Mouse (Mus musculus): Measurements from ENCODE around the gene Gm20696. TPM values are rescaled to one million over a fixed set of nuclear protein-coding genes. Genes with fewer than 3 reads are reported as not detected.

Gene Gm20696
- polyA plus RNA-seq, 1 experiment from 2014 or later = 2.5 TPM

DNA sequence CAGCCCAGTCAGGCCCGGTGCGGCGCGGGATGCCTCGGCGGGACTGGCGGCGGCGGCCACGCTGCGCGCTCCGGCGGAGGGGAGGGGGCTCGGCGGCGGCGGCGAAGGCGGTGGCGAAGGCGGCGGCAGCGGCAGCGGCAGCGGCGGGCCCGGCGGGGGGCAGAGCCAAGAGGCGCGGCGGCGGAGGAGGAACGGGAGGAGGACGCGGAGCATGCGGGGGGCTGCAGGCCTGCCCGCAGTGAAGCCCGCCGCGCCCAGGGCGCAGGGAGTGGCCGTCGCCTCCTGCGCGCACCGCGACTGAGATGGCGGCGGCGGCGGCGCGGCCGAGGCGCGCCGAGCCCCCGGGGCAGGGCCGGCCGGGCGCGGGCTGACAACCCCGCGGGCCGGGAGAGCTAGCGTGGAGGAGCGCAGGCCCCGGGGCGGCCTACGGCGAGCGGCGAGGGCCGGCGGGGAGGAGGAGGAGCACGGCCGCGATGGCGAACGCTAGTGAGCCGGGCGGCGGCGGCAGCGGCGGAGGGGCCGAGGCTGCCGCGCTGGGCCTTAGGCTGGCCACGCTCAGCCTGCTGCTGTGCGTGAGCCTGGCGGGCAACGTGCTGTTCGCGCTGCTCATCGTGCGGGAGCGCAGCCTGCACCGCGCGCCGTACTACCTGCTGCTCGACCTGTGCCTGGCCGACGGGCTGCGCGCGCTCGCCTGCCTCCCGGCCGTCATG lies 25.8 kb upstream of the Gm20696 start, which contains the start of gene Gpr27:
TSS of gene Gpr27 (plus strand) at position 474 of the 710 bp plus-strand sequence.
- Histone ChIP-seq H3K4me2 (ENCODE audit: low read depth, low read length) (peak within 1 kb of the TSS; percentile 99), H3K4me3 (ENCODE audit: low read depth, low read length) (peak within 1 kb of the TSS; percentile 84), H3K27me3 (ENCODE audit: control insufficient read depth, insufficient read depth, low read length) (peaks cover 33% of the 10 kb centered on the region), H3K9ac (replicated peaks; ENCODE audit: low read length) (peak within 1 kb of the TSS; percentile 84), H3K9me3 (replicated peaks; ENCODE audit: control insufficient read depth, low read length) (no peaks in the 10 kb centered on the region), H3K36me3 (replicated peaks; ENCODE audit: control insufficient read depth, insufficient read depth, low read depth, low read length) (no peaks in the 10 kb centered on the region), H3K4me1 (ENCODE audit: control insufficient read depth, insufficient read depth, low read length) (peaks cover 3% of the 10 kb centered on the region; the same call in 1 of the 2 replicates), H3K27ac (replicated peaks; ENCODE audit: low read depth, low read length) (no peak within 1 kb of the TSS)
- DNase-seq (ENCODE audit: low spot score) (peak; percentile 60), ATAC-seq (replicated peaks; ENCODE audit: insufficient number of reproducible peaks, low FRiP score, low TSS enrichment, low read depth) (peak; percentile 81)
- 0% methylated on average over 65 of the region's 112 CpGs for WGBS

GRCm38 (mm10) chr6:99691666-99692205 lies 25.1 kb upstream of the Gm20696 start:
- Histone ChIP-seq H3K9ac (replicated peaks; ENCODE audit: low read length) (peak overlapping the region; percentile 84), H3K27me3 (ENCODE audit: control insufficient read depth, insufficient read depth, low read length) (peaks cover 33% of the 10 kb centered on the region), H3K9me3 (replicated peaks; ENCODE audit: control insufficient read depth, low read length) (no peaks in the 10 kb centered on the region), H3K27ac (replicated peaks; ENCODE audit: low read depth, low read length) (no peak overlapping the region), H3K4me3 (ENCODE audit: low read depth, low read length) (peak overlapping the region; percentile 84), H3K4me1 (ENCODE audit: control insufficient read depth, insufficient read depth, low read length) (peaks cover 3% of the 10 kb centered on the region; the same call in 1 of the 2 replicates), H3K4me2 (ENCODE audit: low read depth, low read length) (peak overlapping the region; percentile 99), H3K36me3 (replicated peaks; ENCODE audit: control insufficient read depth, insufficient read depth, low read depth, low read length) (no peaks in the 10 kb centered on the region)
- 0 out of 2 replicates have a peak, but pooled peaks have one; percentile 11 for ATAC-seq (replicated peaks; ENCODE audit: insufficient number of reproducible peaks, low FRiP score, low TSS enrichment, low read depth)
- WGBS = 5% methylated on average over 25 of the region's 25 CpGs
- no peak for DNase-seq (ENCODE audit: low spot score)

DNA sequence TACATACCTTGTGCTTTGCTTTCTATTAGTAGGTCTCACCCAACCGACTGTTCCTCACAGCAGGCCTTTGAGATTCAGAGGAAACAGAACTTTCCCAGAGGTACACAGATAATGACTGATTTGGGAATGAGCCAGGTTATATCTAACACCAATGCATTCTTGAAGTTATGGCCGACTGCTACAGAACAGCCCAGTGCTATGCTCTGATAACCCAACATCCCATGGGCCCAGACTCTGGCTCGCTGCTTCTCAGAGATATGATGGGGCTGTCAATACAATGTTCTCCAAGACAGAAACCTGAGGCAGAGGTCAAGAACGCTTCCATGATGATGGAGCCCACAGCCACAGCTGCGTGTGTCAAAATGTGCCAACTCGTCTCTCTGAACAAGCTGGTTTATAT lies 21.9 kb upstream of the Gm20696 start:
- Histone ChIP-seq H3K9me3 (replicated peaks; ENCODE audit: control insufficient read depth, low read length) (no peaks in the 10 kb centered on the region), H3K9ac (replicated peaks; ENCODE audit: low read length) (no peak overlapping the region), H3K27ac (replicated peaks; ENCODE audit: low read depth, low read length) (no peak overlapping the region), H3K4me2 (ENCODE audit: low read depth, low read length) (no peak overlapping the region), H3K4me3 (ENCODE audit: low read depth, low read length) (no peak overlapping the region), H3K4me1 (ENCODE audit: control insufficient read depth, insufficient read depth, low read length) (peaks cover 3% of the 10 kb centered on the region; the same call in 1 of the 2 replicates), H3K27me3 (ENCODE audit: control insufficient read depth, insufficient read depth, low read length) (peaks cover 20% of the 10 kb centered on the region), H3K36me3 (replicated peaks; ENCODE audit: control insufficient read depth, insufficient read depth, low read depth, low read length) (no peaks in the 10 kb centered on the region)
- WGBS = 85% methylated on average over 6 of the region's 6 CpGs
- no peak for ATAC-seq (replicated peaks; ENCODE audit: insufficient number of reproducible peaks, low FRiP score, low TSS enrichment, low read depth)
- DNase-seq (ENCODE audit: low spot score) = no peak

DNA sequence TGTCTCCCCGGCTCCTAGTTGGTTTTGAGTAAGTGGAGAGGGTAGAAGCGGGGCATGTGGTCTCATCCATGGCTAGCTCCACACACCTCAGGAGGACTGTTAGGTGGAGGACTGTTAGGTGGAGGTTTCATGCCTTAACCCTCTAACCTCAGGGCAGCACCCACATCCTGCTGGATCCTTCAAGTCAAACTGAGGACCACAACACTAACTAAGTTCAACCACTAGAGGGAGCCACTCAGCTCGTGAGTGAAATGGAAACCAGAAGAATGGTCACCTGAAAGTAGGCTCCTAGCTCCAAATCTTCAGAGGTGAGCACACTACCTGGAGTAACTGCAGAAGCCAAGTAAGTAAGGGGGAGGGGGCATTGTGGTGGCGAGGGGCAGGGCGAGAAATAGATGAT lies 18.3 kb upstream of the Gm20696 start:
- Histone ChIP-seq H3K9ac (replicated peaks; ENCODE audit: low read length) (no peak overlapping the region), H3K4me3 (ENCODE audit: low read depth, low read length) (no peak overlapping the region), H3K4me2 (ENCODE audit: low read depth, low read length) (no peak overlapping the region), H3K9me3 (replicated peaks; ENCODE audit: control insufficient read depth, low read length) (no peaks in the 10 kb centered on the region), H3K27ac (replicated peaks; ENCODE audit: low read depth, low read length) (no peak overlapping the region), H3K4me1 (ENCODE audit: control insufficient read depth, insufficient read depth, low read length) (no peaks in the 10 kb centered on the region), H3K27me3 (ENCODE audit: control insufficient read depth, insufficient read depth, low read length) (no peaks in the 10 kb centered on the region), H3K36me3 (replicated peaks; ENCODE audit: control insufficient read depth, insufficient read depth, low read depth, low read length) (no peaks in the 10 kb centered on the region)
- WGBS = 54% methylated on average over 5 of the region's 5 CpGs
- DNase-seq (ENCODE audit: low spot score) (peak; percentile 60), ATAC-seq (replicated peaks; ENCODE audit: insufficient number of reproducible peaks, low FRiP score, low TSS enrichment, low read depth) (no peak)

GRCm38 (mm10) chr6:99683974-99684373 lies 17.4 kb upstream of the Gm20696 start:
- DNase-seq (ENCODE audit: low spot score) = no peak
- no peaks in the 10 kb centered on the region for H3K9me3 ChIP-seq (replicated peaks; ENCODE audit: control insufficient read depth, low read length)
- ATAC-seq (replicated peaks; ENCODE audit: insufficient number of reproducible peaks, low FRiP score, low TSS enrichment, low read depth) = no peak
- H3K27ac ChIP-seq (replicated peaks; ENCODE audit: low read depth, low read length) = no peak overlapping the region
- 92% methylated on average over 5 of the region's 5 CpGs for WGBS
- H3K4me2 ChIP-seq (ENCODE audit: low read depth, low read length) = no peak overlapping the region
- no peak overlapping the region for H3K9ac ChIP-seq (replicated peaks; ENCODE audit: low read length)
- no peaks in the 10 kb centered on the region for H3K36me3 ChIP-seq (replicated peaks; ENCODE audit: control insufficient read depth, insufficient read depth, low read depth, low read length)
- no peaks in the 10 kb centered on the region for H3K4me1 ChIP-seq (ENCODE audit: control insufficient read depth, insufficient read depth, low read length)
- H3K27me3 ChIP-seq (ENCODE audit: control insufficient read depth, insufficient read depth, low read length) = no peaks in the 10 kb centered on the region
- no peak overlapping the region for H3K4me3 ChIP-seq (ENCODE audit: low read depth, low read length)

DNA sequence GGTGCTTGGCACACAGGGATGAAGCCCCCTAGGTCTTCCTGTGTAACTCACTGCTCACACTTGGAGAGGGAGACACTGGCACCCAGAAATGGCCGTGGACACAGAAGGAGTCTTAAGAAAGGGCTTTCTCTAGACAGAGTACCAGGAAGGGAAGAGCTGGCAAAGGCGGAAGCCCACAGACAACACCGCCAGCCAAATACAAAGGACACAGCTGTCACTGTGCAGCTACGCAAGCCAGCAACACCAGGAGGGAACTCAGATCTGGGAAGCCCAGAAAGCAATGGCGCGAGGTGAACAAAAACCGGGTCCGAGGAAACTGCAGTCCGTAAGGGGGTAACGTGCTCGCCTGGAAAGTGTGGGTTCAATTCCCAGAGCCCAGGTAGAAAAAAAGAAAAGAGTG lies 11.5 kb upstream of the Gm20696 start:
- H3K9me3 ChIP-seq (replicated peaks; ENCODE audit: control insufficient read depth, low read length) = no peaks in the 10 kb centered on the region
- ATAC-seq (replicated peaks; ENCODE audit: insufficient number of reproducible peaks, low FRiP score, low TSS enrichment, low read depth) (no peak), DNase-seq (ENCODE audit: low spot score) (no peak)
- 84% methylated on average over 11 of the region's 11 CpGs for WGBS
- no peaks in the 10 kb centered on the region for H3K4me1 ChIP-seq (ENCODE audit: control insufficient read depth, insufficient read depth, low read length)
- H3K36me3 ChIP-seq (replicated peaks; ENCODE audit: control insufficient read depth, insufficient read depth, low read depth, low read length) = no peaks in the 10 kb centered on the region
- no peak overlapping the region for H3K4me3 ChIP-seq (ENCODE audit: low read depth, low read length)
- H3K27me3 ChIP-seq (ENCODE audit: control insufficient read depth, insufficient read depth, low read length) = no peaks in the 10 kb centered on the region
- H3K4me2 ChIP-seq (ENCODE audit: low read depth, low read length) = no peak overlapping the region
- no peak overlapping the region for H3K9ac ChIP-seq (replicated peaks; ENCODE audit: low read length)
- H3K27ac ChIP-seq (replicated peaks; ENCODE audit: low read depth, low read length) = no peak overlapping the region

GRCm38 (mm10) chr6:99677325-99677724 lies 10.7 kb upstream of the Gm20696 start:
- H3K4me3 ChIP-seq (ENCODE audit: low read depth, low read length) = no peak overlapping the region
- no peak for DNase-seq (ENCODE audit: low spot score)
- H3K4me1 ChIP-seq (ENCODE audit: control insufficient read depth, insufficient read depth, low read length) = no peaks in the 10 kb centered on the region
- H3K4me2 ChIP-seq (ENCODE audit: low read depth, low read length) = no peak overlapping the region
- no peaks in the 10 kb centered on the region for H3K36me3 ChIP-seq (replicated peaks; ENCODE audit: control insufficient read depth, insufficient read depth, low read depth, low read length)
- H3K9me3 ChIP-seq (replicated peaks; ENCODE audit: control insufficient read depth, low read length) = no peaks in the 10 kb centered on the region
- no peak for ATAC-seq (replicated peaks; ENCODE audit: insufficient number of reproducible peaks, low FRiP score, low TSS enrichment, low read depth)
- H3K27ac ChIP-seq (replicated peaks; ENCODE audit: low read depth, low read length) = no peak overlapping the region
- H3K27me3 ChIP-seq (ENCODE audit: control insufficient read depth, insufficient read depth, low read length) = no peaks in the 10 kb centered on the region
- WGBS = 91% methylated on average over 8 of the region's 8 CpGs
- H3K9ac ChIP-seq (replicated peaks; ENCODE audit: low read length) = no peak overlapping the region

DNA sequence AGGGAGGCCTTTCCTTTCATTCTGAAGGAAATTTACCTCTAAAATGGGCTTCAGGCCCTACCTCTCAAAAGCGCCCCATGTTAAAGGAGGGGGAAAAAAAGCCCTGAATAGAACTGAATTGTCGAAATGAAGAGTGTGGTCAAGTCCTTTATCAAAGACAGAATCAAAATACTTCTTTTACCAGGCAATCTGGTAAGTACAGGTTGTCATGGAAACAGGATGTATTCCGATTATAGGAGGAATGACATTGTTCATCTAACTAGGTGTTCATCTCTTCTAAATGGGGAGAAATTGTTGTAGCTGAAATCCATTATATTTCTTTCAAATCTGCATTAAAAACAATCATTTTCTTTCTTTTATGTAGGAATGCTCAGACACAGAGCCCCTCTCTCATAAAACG lies 7.9 kb upstream of the Gm20696 start:
- no peaks in the 10 kb centered on the region for H3K9me3 ChIP-seq (replicated peaks; ENCODE audit: control insufficient read depth, low read length)
- H3K36me3 ChIP-seq (replicated peaks; ENCODE audit: control insufficient read depth, insufficient read depth, low read depth, low read length) = no peaks in the 10 kb centered on the region
- ATAC-seq (replicated peaks; ENCODE audit: insufficient number of reproducible peaks, low FRiP score, low TSS enrichment, low read depth) = no peak
- no peak overlapping the region for H3K27ac ChIP-seq (replicated peaks; ENCODE audit: low read depth, low read length)
- DNase-seq (ENCODE audit: low spot score) = no peak
- no peaks in the 10 kb centered on the region for H3K27me3 ChIP-seq (ENCODE audit: control insufficient read depth, insufficient read depth, low read length)
- no peak overlapping the region for H3K9ac ChIP-seq (replicated peaks; ENCODE audit: low read length)
- WGBS = 83% methylated on average over 4 of the region's 4 CpGs
- H3K4me2 ChIP-seq (ENCODE audit: low read depth, low read length) = no peak overlapping the region
- H3K4me1 ChIP-seq (ENCODE audit: control insufficient read depth, insufficient read depth, low read length) = no peaks in the 10 kb centered on the region
- H3K4me3 ChIP-seq (ENCODE audit: low read depth, low read length) = no peak overlapping the region

Measured in embryonic facial prominence, embryonic 11.5 days (tissue).